Mouse (Mus musculus) olfactory bulb, adult 2 months (tissue): ENCODE measurements around the gene Gpa33. TPM values are rescaled to one million over a fixed set of nuclear protein-coding genes. Genes with fewer than 3 reads are reported as not detected.

Source experiments
- H3K27ac ChIP-seq: fragments of 200-500 bp; 2 replicates; pipeline ENCODE4 v1.5.1; 2012; ENCODE audit warnings: low read depth, low read length; ENCODE audit not compliant: insufficient read depth
- H3K4me1 ChIP-seq: fragments of 200-500 bp; 2 replicates; pipeline ENCODE4 v1.6.1; 2012; ENCODE audit warnings: low read length; ENCODE audit not compliant: control insufficient read depth, insufficient read depth
- H3K4me3 ChIP-seq: fragments of 200-500 bp; 2 replicates; pipeline ENCODE4 v1.5.1; 2012; ENCODE audit warnings: mild to moderate bottlenecking, low read depth, low read length, moderate library complexity; ENCODE audit not compliant: insufficient read depth
- CTCF ChIP-seq: fragments of 200-500 bp; IDR thresholded peaks from 2 replicates; pipeline ENCODE4 v1.5.1; 2012; ENCODE audit warnings: low read depth, mild to moderate bottlenecking, low read length, moderate library complexity; ENCODE audit not compliant: insufficient read depth
- POLR2A ChIP-seq: fragments of 200-500 bp; IDR thresholded peaks from 2 replicates; pipeline ENCODE4 v1.6.1; 2012; ENCODE audit warnings: mild to moderate bottlenecking, low read depth, low read length, moderate library complexity; ENCODE audit not compliant: insufficient read depth
- WGBS: fragments of 180-500 bp; shearing (Covaris S2); methylation state at CpG from one replicate; pipeline ENCODE4 v1.1.7; 2018; 5-methylcytosine and 5-hydroxymethylcytosine counted together
- polyA plus RNA-seq: library from polyadenylated mRNA; stranded (reverse); fragments of >200 nt; gene quantifications from 2 replicates; pipeline ENCODE4 v1.2.4, GENCODE M21; 2012; ENCODE audit warnings: low replicate concordance; ENCODE audit not compliant: missing spikeins, insufficient read depth, insufficient read length

Gene Gpa33
- polyA plus RNA-seq, 1 experiment = not detected

- 97% methylated on average over 6 of the region's 6 CpGs for WGBS
- Histone ChIP-seq H3K4me1 (peaks cover 2% of the 10 kb centered on the region; the same call in 1 of the 2 replicates), H3K4me3 (no peak overlapping the region), H3K27ac (no peak overlapping the region)
- TF ChIP-seq POLR2A (no peak), CTCF (no peak)
These were observed 3.7 kb upstream of the Gpa33 start for GRCm38 (mm10) chr1:166126290-166126689.

DNA sequence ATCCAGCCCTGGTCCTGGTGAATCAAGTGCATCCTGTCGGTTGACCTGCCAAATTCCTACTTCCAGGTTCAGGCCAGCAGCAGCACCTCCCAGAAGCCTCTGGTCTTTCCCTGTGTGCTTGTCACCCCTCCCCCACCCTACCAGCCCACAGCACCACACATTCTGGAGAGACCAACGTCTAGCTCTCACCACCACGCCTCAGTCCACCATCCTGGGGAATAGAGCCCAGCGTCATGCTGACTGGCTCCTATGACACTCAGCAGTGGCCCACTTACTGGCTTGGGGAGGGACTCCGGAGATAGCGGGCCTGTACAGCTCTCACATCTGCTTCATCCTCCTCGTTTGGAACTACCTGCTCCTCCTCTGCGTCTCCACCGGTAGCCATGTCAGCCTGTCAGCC is 3.2 kb upstream of the Gpa33 start:
- no peak overlapping the region for H3K27ac ChIP-seq
- TF ChIP-seq CTCF = no peak
- TF ChIP-seq POLR2A = no peak
- H3K4me3 ChIP-seq = no peak overlapping the region
- peaks cover 2% of the 10 kb centered on the region; the same call in 1 of the 2 replicates for H3K4me1 ChIP-seq
- WGBS = 81% methylated on average over 9 of the region's 9 CpGs

DNA sequence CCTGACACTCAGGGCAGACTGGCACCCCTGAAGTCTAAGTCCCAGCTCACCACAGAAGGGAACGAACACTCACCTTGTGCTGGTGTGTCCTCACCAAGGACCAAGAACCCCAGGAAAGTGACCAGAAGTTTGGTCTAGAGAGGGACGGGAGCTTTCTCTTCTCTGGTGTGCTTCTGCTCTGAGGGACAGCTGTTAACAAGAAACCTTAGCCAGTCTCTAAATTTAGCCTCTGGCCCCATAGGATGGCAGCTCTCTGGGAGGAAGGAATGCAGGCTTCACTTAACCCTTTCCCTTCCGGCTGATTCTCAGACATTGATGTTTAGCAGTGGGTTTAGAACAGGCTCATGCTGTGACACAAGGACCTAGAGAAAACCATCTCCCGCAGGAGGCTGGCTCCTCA is 2.3 kb upstream of the Gpa33 start, which contains the start of gene Dusp27:
Dusp27 (minus strand) TSS at position 204 of the 400 bp plus-strand sequence.
- Histone ChIP-seq H3K4me3 (no peak within 1 kb of the TSS), H3K27ac (no peak within 1 kb of the TSS), H3K4me1 (peaks cover 2% of the 10 kb centered on the region; the same call in 1 of the 2 replicates)
- WGBS = 69% methylated on average over 4 of the region's 4 CpGs
- TF ChIP-seq POLR2A = no peak
- TF ChIP-seq CTCF = no peak

- 87% methylated on average over 5 of the region's 5 CpGs for WGBS
- TF ChIP-seq POLR2A = no peak
- TF ChIP-seq CTCF = no peak
- Histone ChIP-seq H3K4me1 (peaks cover 2% of the 10 kb centered on the region; the same call in 1 of the 2 replicates), H3K27ac (no peak overlapping the region), H3K4me3 (no peak overlapping the region)
These were observed 1.5 kb upstream of the Gpa33 start for GRCm38 (mm10) chr1:166128551-166128950.

DNA sequence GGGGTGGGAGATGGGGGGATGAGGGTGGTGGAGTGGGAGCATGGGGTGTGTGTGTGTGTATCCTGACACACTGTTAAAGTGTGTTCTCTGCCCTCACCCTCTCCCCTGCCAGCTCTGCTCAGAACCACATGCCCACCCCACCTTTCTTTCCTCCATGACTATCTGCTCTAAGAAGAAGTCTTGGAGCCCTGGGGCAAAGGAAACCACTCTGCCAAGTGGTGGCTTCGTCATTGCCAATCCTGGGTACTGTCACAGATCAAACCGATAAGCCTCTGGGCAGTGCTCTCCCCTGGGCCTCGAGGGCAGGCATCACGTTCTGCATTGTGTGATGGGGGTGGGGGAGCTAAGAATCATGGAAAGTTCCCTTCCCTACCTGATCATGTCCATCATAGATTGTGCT is 2.3 kb downstream of the Gpa33 start:
- H3K27ac ChIP-seq = no peak overlapping the region
- 78% methylated on average over 4 of the region's 4 CpGs for WGBS
- peaks cover 2% of the 10 kb centered on the region; the same call in 1 of the 2 replicates for H3K4me1 ChIP-seq
- TF ChIP-seq POLR2A (no peak), CTCF (no peak)
- H3K4me3 ChIP-seq = no peak overlapping the region

DNA sequence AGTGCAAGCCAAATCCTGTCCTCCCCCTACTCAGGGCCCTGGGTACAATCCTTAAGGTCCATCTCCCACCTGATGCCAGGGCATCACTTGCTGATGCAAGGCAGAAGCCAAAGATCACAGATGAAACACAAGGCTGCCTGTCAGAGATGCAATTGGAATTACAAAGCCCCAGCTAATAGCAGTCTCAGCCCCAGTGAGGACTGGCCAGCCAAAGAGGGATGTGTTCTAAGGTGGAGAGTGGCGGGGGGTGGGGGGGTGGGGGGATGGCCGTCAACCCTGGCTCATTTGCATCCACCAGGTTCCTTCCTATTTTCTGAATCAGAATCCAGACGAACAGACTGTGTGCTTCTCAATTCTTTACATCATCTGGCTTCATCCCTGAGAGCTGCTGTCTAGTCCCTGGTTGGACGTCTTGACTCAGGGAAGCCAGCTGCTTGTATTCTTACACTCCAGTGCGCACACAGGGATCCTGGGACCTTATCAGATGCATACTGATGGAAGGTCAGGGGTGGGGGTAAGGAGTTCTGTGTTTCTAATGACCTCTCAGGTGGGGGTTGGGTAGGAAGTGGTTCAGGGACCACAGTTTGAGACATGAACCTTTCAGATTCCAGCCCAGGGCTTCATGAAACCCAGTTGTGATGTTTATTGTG is 5.2 kb downstream of the Gpa33 start:
- Histone ChIP-seq H3K27ac (no peak overlapping the region), H3K4me1 (peaks cover 2% of the 10 kb centered on the region), H3K4me3 (no peak overlapping the region)
- WGBS = 66% methylated on average over 5 of the region's 5 CpGs
- TF ChIP-seq POLR2A (no peak), CTCF (no peak)

DNA sequence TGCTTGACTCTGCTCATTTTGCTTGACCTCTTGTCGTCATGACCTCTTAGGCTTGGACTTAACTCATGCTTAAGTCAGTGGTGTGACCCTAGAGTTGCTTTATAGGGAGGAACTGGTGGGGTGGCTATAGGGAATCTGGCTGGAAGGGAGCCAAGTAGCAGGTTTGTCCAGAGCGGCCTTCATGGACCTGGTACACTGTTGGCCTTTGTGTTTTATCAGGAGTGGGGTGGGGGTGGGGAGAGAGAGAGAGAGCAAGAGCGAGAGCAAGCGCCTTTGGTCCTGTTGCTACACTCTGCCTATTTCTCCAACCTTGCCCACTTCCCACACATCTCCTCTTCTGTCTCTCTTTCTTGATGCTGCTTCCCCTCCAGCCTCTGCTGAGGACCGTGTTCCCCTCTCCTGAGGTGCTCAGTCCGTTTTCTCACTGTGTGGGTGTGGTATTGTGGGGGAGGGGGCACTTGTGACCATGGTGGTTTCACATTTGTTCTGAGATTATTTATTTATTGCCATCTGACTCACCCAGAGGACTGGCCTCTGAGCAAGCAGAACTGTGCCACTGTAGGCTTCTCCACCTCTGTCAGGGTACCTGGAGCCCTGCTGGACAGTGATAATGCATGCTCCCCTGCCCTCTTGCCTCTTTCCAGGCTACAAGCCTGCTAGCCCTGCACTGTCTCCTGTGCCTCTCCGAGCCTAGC is 7.4 kb downstream of the Gpa33 start:
- no peak overlapping the region for H3K27ac ChIP-seq
- no peak for TF ChIP-seq POLR2A
- no peak for TF ChIP-seq CTCF
- H3K4me3 ChIP-seq = no peak overlapping the region
- H3K4me1 ChIP-seq = peaks cover 2% of the 10 kb centered on the region
- 83% methylated on average over 7 of the region's 7 CpGs for WGBS

- Histone ChIP-seq H3K27ac (no peak overlapping the region), H3K4me3 (no peak overlapping the region), H3K4me1 (peaks cover 2% of the 10 kb centered on the region)
- TF ChIP-seq CTCF = no peak
- no peak for TF ChIP-seq POLR2A
- WGBS = 88% methylated on average over 13 of the region's 13 CpGs
These were observed 8.1 kb downstream of the Gpa33 start for GRCm38 (mm10) chr1:166138136-166138535.

- 62% methylated on average over 3 of the region's 3 CpGs for WGBS
- H3K4me1 ChIP-seq = peaks cover 2% of the 10 kb centered on the region
- no peak for TF ChIP-seq POLR2A
- no peak overlapping the region for H3K4me3 ChIP-seq
- no peak overlapping the region for H3K27ac ChIP-seq
These were observed 9.1 kb downstream of the Gpa33 start for GRCm38 (mm10) chr1:166139113-166139512.
